Mouse (Mus musculus) frontal cortex, postnatal 14 days (tissue): ENCODE measurements around the gene Gbx2.
A peak's percentile ranks its signal among the peaks of the same experiment; 100 is the strongest.

Experiments used
- DNase-seq, 2 experiments: peaks; one replicate each; pipeline ENCODE4 v3.0.0; 2022; ENCODE audit warnings: low spot score in 2 of 2

Gene Gbx2

DNA sequence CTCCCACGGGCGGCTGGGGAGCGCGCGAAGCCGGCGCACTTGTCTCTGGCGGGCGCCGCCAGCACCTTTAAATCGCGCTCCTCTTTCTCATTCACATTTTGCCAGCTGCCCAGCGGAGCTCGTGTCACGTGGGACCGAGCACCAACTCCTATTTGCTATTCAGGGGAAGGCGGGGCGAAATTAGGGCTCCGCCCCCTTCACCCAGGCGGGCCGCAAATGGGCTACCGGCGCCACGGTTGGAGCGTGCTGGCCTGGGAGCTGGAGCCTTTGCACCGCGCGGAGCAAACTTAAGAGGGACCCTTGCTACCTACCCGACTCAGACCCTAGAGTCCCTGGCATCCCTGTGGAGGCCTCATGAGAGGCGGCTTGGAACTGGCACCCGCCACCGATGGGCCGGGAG is at the start of gene Gbx2:
TSS of gene Gbx2 (minus strand) at position 60 of the 400 bp plus-strand sequence.
- DNase-seq, result no peak

DNA sequence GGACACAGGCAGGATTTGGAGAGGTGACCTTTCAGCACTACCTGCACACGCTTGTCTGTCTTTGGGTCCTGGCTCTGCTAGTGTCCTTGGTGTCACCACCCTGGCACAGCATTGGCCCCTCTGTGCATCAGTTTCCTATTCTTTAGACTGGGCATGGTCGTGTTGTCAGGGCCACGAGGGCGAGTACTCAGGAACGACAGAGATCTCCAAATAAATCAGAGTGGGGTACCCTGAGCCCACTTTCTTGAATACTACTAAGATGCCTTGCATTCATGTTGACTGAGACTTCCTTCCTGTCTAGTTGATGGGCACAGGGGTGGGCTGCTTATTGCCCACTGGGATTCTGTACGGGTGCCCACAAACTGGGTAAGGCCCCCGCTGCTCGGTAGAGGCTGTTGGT is 46.3 kb upstream of the Gbx2 start:
- DNase-seq, result no peak

DNA sequence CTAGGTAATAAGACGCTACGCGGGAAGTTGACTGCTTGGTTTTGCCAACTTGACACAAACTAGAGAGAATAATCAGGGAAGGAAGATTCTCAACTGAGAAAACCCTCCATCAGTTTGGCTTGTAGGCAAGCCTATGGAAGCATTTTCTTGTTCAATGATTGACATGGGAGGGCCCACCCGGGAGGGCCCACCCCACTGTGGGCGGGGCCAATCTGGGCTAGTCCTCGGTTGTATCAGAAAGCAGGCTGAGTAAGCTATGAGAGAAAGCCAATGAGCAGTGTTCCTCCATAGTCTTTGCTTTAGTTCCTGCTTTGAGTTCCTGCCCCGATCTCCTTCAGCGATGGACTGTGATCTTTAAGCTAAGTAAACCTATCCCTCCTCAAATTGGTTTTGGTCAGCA is 45.4 kb upstream of the Gbx2 start:
- no peak for DNase-seq

DNA sequence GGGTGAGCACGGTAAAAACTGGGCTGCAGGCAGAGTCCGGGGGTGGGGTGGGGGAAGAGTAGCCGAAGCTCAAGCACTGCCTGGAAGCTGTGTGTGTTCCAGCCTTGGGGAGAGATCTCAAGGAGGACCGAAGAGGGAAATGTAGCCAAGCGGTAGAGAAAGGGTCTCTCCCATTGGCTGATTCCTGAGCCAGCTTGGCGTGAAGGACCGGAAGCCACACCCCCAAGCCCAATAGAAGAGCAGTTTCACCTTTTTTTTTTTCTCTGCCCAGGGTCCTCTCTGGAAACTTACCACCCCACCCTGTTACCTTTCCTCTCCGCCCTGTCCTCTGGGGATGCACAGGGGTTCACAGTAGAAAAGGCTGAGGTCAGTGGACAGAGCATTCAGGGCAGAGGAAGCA is 43.6 kb upstream of the Gbx2 start:
- DNase-seq, result no peak

DNA sequence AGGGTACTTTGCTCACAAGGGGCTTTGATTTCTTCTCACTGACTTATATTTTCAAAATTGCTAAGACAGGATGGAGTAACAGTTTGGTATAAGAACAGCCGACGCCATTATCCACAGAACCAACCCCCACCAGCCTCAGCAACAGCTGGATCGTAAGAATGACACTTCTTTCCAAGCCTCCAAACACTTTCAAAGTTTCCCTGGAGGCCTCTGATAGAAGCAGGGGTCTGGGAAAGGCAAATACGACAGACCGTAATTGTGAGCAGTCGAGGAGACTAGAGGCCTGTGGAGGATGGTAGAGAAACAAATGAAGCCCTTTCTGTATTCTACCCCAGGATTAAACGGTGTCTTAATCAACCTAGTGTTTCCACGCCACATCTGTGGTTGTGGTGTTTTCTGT is 40.9 kb upstream of the Gbx2 start:
- no peak for DNase-seq

DNA sequence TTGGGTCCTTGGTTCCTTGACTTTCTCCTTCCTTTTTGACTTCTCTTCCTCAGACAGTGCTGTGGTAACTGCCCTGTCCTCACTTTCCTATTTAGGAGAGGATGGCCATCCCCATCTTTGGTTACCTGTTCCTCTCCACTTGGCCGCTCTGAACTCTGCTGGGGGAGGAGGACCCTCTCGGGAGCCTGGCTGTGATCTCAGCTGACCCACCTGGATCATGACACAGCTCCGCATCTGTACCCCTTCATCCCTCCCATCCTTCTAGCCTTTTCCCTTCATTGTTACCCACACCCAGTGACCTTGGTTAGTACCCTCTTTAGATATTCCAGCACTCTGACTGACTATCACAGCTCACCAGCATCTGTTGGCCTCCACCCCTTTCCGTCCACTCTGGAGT is 38.7 kb upstream of the Gbx2 start:
- no peak for DNase-seq

DNA sequence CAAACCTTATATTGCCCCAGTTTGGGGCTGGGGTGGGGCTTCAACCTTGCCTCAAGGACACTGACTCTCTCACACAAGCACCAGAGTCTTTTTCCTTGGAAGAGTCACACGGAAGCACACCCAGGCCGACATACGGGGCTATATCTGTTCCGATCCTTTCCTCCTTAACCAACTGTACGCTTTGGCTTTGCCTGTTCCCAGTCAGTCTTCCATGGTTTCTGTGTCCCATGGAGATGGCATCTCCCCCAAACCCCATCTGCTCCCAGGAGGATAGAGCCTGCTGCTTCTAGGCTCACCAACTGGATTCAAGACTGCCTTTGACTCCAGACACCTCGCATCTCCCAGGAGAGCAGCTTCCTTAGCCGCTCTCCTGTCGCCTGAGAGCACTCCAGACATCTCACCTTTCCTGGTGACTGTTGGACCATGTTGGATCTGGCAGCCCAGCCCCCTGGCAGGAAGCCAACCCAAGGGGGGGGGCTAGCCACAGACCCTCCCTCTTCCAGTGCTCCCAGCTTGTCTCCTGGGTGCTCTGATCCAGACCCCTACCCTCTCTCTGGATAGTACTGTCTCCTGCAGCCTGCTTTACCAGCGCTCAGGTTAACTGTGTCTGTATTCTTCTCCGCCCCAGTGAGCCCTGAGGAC is 38.2 kb upstream of the Gbx2 start:
- no peak for DNase-seq

DNA sequence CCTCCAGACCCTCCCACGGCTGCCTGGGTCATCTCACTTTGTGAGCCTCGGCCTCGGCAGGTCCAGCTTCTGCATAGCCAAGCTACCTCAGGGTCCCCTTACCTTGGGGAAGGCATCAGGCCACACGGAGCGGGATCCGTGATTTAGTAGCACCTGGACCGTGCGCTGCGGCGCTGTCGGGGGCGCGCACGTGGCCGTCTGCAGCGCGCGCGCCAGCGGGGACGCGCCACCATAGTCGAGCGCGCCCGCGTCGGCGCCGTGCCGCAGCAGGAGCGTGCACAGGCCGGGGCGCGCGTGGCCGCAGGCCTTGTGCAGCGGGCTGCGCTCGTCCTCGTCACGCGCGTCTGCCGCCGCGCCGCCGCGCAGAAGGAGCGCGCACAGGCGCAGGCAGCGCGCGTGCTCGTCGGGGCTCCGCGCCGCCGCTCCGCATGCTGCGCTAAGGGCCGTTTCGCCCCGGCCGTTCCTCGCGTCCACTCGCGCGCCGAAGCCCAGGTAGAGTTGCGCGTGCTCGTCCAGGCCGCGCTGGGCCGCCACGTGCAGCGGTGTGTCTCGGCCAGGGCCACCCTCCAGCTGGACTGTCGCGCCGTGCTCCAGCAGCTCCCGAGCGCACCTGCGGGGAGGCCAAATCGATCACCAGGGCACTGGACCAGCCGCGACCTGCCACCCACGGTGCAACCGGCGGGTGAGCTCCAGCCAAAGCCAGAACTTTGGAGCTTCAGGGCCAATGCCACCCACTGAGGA is 37.3 kb upstream of the Gbx2 start:
- DNase-seq, result peak in 1 of 2 experiments; percentile 34

DNA sequence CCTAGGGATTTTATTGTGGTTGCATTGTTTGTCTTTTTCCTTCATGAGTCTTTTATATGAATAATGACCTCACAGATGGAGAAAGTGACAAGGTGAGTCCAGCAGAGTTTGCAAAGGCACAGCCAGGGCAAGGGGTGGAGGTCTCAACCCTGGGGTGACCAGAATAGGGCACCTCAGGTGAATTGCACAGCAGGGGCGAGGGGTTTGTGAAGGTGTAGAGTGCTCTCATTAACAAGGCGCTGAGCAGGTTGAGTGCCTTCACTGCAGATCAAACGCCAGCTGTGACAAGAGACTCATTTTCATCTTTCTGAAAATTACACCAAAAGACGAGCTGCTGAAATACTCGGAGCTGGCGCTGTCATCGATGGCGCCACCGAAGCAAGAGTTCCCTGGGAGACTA is 36.6 kb upstream of the Gbx2 start:
- no peak for DNase-seq

DNA sequence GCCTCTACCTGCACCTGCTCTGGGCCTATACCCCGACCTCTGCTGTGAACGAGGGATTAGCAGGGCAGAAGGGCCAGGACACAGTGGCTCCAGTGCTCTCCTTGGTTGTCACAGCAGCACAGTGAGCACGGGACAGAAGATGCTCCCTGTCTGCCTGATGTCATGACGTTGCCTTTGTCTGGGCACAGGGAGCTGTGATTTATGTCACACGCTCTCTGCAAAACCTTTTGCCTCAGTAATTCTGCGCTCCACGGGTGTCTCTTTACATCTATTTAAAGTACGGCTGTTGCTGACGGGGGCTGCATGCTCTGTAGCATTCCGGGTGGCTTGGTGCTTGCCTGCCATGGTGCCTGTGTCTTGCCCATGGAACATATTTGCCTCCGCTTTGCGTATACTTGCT is 33.4 kb upstream of the Gbx2 start:
- no peak for DNase-seq

DNA sequence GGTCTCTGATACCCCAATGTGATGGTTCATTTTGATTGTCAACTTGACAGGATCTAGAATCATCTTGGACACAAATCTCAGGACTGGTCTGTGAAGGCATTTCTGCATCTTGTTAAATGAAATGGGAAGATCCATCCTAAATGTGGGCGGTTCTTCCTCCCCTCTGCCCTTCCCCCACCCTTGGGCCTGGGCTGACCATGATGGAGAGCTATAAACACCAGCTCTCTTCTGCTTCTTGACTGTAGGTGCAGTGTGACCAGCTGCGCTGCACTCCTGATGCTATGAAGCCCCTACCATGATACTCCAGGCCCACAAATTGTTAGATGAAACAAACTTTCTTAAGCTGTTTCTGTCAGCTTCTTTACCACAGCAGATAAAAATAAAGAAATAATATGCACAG is 32.3 kb upstream of the Gbx2 start:
- DNase-seq, result no peak

DNA sequence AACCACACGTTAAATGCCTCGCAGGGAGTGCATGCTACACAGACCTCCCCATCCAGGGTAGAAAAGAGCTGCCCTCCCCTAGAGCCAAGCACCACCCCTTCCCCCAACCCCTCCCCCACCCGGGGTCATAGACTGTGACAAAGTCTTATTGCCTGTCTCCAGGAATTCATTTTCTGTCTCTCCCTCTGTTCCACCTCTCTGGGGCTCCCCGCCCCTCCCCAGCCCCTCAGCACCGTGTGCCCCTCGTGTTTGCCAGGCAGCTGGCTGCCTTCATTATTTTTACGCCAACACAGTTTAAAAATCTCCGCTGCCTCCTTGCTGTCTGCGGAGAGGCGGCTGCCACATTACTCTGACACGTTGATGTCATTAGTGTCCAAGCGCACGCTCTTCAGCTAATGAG is 31.1 kb upstream of the Gbx2 start:
- DNase-seq, result no peak

DNA sequence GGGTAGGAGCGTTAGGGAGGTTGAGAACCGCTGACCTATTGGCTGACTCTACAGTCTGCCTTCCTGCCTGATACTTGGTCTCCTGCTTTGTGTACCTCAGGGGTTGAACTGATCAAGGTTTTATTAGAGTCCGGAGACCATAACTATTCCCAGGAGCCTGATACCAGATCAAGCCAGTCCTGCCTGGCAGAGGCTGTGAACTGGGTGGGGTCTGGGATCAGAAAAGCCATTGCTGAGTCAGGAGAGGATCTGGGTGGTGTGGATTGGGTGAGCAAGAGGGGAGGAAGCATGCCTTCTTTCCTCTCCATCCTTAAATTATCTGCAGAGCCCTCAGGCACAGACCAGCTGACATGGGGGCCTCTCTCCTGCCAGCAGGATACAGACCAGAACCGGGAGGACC is 28.4 kb upstream of the Gbx2 start:
- no peak for DNase-seq

DNA sequence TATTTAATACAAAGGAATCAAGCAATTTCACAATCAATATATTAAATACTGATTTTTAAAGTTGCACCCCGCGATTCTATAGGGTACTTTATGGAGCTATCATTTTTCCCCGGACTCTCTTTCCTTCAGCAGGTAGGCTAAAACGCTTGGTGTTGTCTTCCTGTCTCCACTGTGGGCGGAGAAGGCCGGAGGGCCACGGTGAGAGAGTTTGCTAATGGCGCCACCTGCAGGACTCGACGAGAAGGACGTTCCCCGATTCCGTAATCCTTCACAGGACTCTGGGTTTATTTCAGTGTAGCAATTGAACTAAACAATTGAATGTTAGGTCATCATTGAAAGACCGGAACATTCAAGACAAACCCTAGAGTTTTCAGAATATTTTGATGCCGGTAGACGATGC is 12.2 kb upstream of the Gbx2 start:
- peak in 1 of 2 experiments; percentile 59 for DNase-seq

DNA sequence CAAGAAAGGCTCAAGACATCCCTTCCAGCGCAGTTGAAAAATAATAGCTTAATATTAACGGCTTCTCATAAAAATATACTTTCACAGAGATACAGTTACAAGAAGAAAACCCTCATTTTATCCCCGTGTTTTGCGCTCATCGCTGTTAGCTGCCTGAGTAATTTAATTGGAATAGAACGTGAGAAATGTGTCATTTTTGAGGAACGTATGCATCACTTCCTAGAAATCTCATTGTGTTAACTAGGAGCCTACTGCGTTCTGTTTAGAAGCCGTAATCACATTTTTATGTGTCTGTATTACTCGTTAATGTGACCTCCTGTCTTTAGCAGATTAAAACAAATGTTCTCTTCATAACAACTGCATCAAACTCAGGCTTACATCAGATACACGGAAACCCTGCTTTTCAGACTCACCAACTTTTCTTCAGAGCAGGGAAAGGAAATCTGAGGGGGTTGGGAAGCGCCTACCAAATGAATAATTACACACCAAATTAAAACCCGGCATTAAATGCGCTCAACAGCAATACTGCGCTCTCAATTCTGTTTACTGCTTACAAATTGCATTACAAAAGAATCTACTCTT is 11.5 kb upstream of the Gbx2 start:
- no peak for DNase-seq

DNA sequence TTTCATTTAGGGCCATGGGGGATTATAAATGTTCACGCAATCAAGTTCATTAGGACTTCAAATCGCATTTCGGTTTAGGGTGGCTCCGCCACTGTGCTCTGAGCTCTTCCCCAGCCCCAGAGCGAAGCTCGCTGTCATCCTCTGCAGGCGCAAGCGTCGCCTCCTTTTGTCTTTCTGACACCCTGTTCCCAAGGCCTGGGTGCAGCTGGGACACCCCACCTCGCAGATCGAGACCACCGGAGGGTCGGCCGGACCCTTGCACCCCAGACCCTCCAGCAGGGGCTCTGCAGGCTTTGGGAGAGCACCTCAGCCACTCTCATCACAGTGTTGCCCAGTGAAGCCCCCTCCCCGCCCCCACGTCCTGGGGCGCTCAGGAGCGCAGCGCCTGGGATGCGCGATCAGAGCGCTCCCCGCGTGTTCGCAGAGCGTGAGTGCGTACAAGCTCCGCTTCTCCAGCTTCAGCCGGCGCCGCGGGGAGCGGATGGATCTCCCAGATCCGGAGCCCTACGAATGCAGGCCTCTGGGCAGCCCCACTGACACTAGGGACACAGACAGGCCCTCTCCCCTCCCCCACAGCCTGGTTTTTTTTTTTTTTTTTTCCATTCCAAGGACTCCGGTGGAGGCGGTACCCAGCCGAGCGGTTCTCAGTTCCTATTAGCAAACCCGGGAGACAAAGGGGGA is 10.9 kb upstream of the Gbx2 start:
- DNase-seq, result no peak

DNA sequence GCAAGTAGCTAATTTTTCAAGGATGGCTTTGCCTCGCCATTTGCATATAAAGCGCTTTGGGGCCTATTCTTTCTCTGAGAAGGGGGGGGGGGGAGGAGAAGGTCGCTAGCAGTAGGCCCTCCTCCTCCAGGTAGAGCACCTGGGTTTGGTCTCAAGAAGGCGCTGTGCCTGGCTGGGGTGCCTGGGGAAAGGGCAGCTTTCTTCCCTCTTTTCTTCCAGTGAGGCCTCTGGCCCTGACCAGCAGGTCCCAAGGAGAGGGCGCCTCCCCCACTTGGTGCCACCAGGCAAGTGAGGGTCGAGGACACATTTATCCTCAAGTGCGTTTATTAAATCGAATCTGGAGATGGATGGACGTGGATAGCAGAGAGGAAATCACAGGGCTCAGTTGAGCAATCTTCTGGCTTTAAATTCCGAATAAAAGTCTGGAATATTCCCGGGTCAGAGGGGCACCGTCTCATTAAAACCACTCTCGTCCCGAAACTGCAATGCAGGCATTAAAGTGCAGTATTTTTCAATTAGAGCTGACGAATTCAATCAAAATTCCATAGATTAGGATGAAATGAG is 10.1 kb upstream of the Gbx2 start:
- no peak for DNase-seq

DNA sequence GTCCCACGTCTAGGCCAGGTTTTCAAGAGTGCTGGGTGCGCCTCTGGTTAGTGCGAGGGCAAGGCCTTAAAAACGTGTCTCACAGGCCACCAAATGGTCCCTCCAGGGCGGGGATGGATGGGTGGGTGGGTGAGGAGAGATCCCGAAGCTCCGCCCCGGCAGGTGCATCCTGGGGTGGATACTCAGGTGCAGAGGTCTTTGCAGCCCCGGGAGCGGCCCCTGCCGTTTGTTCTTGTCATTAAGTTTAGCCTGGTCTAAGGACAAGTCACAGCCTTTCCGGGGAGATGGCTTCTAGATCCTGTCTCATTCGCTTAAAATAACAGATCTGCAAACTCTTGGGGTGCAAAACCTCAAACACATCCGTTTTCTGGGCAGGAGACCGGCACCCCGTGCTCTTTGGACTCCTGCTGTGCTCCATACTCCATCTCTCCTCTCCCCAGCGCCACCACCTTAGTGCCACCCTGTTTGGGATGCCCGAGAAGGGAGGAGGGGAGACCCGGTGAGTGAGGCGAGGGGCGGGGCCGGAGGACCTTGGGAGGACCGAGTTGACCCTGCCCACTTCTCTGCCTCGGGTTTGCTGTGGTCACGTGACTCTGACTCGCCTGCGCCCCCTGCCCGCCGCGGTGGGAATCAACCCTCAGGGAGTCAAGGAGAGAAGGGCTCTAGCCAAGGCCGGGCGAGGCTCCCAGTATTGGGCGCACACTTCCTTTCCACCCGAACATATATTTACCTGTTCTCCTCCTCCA is 9.2 kb upstream of the Gbx2 start:
- DNase-seq, result peak in 1 of 2 experiments; percentile 41

DNA sequence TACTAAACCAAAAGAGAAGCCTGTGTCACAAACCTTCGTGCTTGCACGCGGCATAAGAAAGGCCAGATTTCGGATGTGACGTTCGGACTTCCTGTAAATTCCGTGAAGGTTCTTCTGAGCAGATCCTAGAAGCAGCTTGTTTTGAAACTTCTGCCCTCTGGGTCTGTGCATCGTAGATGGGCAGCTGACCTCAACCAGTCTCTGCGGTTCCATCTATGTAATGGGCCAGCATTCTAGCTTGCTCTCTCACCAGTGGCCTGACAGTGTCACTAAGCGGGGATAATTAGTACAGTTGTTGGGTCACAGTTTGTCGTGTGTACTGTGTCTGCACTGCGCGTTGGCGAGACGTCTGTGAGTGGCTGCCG is 8.6 kb upstream of the Gbx2 start:
- DNase-seq, result no peak

DNA sequence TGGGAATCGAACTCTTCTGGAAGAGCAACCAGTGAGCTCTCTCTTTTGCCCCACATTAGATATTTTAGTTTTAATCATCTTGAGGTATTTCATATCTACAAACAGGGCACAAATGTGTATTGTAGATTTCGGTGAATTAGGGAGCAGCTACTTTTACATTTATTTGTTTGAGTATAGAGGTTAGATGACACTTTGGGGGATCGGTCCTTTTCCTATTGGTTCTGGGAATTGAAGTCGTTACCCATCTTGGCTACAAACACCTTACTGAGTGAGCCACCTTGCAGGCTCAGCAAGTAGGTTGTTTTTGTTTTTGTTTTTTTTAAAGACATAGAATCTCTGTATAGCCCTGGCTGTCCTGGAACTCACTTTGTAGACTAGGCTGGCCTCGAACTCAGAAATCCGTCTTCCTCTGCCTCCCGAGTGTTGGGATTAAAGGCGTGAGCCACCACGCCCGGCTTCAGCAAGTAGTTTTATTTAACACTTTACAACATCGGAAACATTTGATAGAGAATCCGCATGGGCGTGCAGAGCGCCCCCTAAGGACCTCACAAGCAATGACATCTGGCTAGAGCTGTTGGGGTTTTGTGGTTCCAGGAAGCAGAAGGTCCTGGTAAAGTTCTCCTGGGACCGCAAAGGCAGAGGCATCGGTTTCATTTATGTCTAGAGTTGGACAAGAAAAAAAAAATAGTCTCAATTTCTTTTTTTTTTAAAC is 8.1 kb upstream of the Gbx2 start:
- DNase-seq, result no peak
